Mouse (Mus musculus): ENCODE data around the gene Ushbp1. TPM values are rescaled to one million over a fixed set of nuclear protein-coding genes. Genes with fewer than 3 reads are reported as not detected.

Gene Ushbp1
- total and polyA plus RNA-seq, 3 experiments: not detected

GRCm38 (mm10) chr8:71368366-71368765 lies 27.2 kb downstream of the Ushbp1 start:
- H3K4me1 ChIP-seq (ENCODE audit: control insufficient read depth in 1 of 2, insufficient read depth in 2 of 2): peaks cover 18 to 45% of the 10 kb centered on the region in 2 experiments
- H3K27me3 ChIP-seq (replicated peaks): no peaks in the 10 kb centered on the region
- no peak overlapping the region for H3K4me3 ChIP-seq (replicated peaks in 1 of 3; ENCODE audit: low read depth in 2 of 3, low read length in 2 of 3, poor library complexity in 1 of 3)
- no peaks in the 10 kb centered on the region for H3K79me2 ChIP-seq (replicated peaks; ENCODE audit: control insufficient read depth, extremely low read depth, insufficient read depth, poor library complexity, severe bottlenecking)
- peak overlapping the region; percentile 53 for H3K4me2 ChIP-seq (ENCODE audit: insufficient read depth, low read depth, poor library complexity, severe bottlenecking)
- dilution Hi-C loops (cut with MboI; ENCODE audit: extremely low pct_ligation_motif_present, extremely low pct_unique_long_range_greater_than_20kb, low sequenced_read_pairs): no loop called here
- peaks cover 11 to 32% of the 10 kb centered on the region in 2 experiments for H3K36me3 ChIP-seq (replicated peaks in 1 of 2; ENCODE audit: control insufficient read depth in 1 of 2, insufficient read depth in 1 of 2, low read length in 1 of 2)
- in situ Hi-C loops (cut with MboI; ENCODE audit: low pct_ligation_motif_present, low pct_unique_long_range_greater_than_20kb, low sequenced_read_pairs): no loop called here
- no peak overlapping the region for H3K9ac ChIP-seq (ENCODE audit: insufficient read depth, low read depth)
- DNase-seq (ENCODE audit: extremely low read depth): no peak
- no peaks in the 10 kb centered on the region for H3K9me3 ChIP-seq (replicated peaks; ENCODE audit: low read length)
- H3K27ac ChIP-seq (ENCODE audit: insufficient read depth, low read depth): no peak overlapping the region
- TF ChIP-seq ETS1 (conservative IDR thresholded peaks at IDR 0.05; ENCODE audit: low read depth, low read length): no peak
- no peak for TF ChIP-seq TBP (conservative IDR thresholded peaks at IDR 0.05; ENCODE audit: low read depth, low read length)
- TF ChIP-seq CHD2 (IDR thresholded peaks at IDR 0.05; ENCODE audit: low read length): no peak
- TF ChIP-seq ZKSCAN1 (IDR thresholded peaks at IDR 0.05; ENCODE audit: borderline replicate concordance, low read depth, low read length): no peak
- no peak for TF ChIP-seq JUND (conservative IDR thresholded peaks at IDR 0.05; ENCODE audit: low read depth, low read length)
- no peak for TF ChIP-seq MAFK (IDR thresholded peaks at IDR 0.05; ENCODE audit: insufficient replicate concordance, low read length)
- no peak for TF ChIP-seq CHD1 (IDR thresholded peaks at IDR 0.05; ENCODE audit: low read depth, low read length)
- no peak for TF ChIP-seq GABPA (IDR thresholded peaks at IDR 0.05; ENCODE audit: insufficient replicate concordance, low read depth, low read length)
- TF ChIP-seq RAD21 (IDR thresholded peaks at IDR 0.05; ENCODE audit: low read depth, low read length): no peak
- no peak for TF ChIP-seq IRF4 (IDR thresholded peaks at IDR 0.05; ENCODE audit: low read depth, low read length)
- TF ChIP-seq MAZ (IDR thresholded peaks at IDR 0.05; ENCODE audit: low read depth, low read length): no peak
- no peak for TF ChIP-seq ELF1 (IDR thresholded peaks at IDR 0.05; ENCODE audit: low read depth, low read length)
- no peak for TF ChIP-seq SMC3 (IDR thresholded peaks at IDR 0.05; ENCODE audit: low read depth, low read length)
- TF ChIP-seq MXI1 (IDR thresholded peaks at IDR 0.05; ENCODE audit: low read depth, low read length): no peak
- TF ChIP-seq SIN3A (IDR thresholded peaks at IDR 0.05; ENCODE audit: low read length): no peak
- TF ChIP-seq MEF2A (IDR thresholded peaks at IDR 0.05; ENCODE audit: borderline replicate concordance, low read depth, low read length): no peak
- TF ChIP-seq MYC (IDR thresholded peaks at IDR 0.05; ENCODE audit: low read depth, low read length): no peak
- no peak for TF ChIP-seq USF1 (IDR thresholded peaks at IDR 0.05; ENCODE audit: low read depth, low read length)

- no peaks in the 10 kb centered on the region for H3K9me3 ChIP-seq (replicated peaks; ENCODE audit: low read length)
- H3K27ac ChIP-seq (ENCODE audit: insufficient read depth, low read depth): peak overlapping the region; percentile 87
- TF ChIP-seq ZC3H11A (IDR thresholded peaks at IDR 0.05; ENCODE audit: low read depth, low read length) (no peak), ETS1 (conservative IDR thresholded peaks at IDR 0.05; ENCODE audit: low read depth, low read length) (no peak), POLR2AphosphoS2 (IDR thresholded peaks at IDR 0.05; ENCODE audit: low read depth, low read length) (no peak), BHLHE40 (IDR thresholded peaks at IDR 0.05; ENCODE audit: low read depth, low read length) (no peak), JUND (conservative IDR thresholded peaks at IDR 0.05; ENCODE audit: low read depth, low read length) (no peak), KAT2A (IDR thresholded peaks at IDR 0.05; ENCODE audit: insufficient replicate concordance, low read length) (no peak), ZMIZ1 (IDR thresholded peaks at IDR 0.05; ENCODE audit: low read depth, low read length) (no peak), MAX (IDR thresholded peaks at IDR 0.05; ENCODE audit: low read length) (no peak), CHD2 (IDR thresholded peaks at IDR 0.05; ENCODE audit: low read length) (no peak), MXI1 (IDR thresholded peaks at IDR 0.05; ENCODE audit: low read depth, low read length) (no peak), EP300 (IDR thresholded peaks at IDR 0.05; ENCODE audit: low read length) (no peak), GABPA (IDR thresholded peaks at IDR 0.05; ENCODE audit: insufficient replicate concordance, low read depth, low read length) (no peak), MYC (IDR thresholded peaks at IDR 0.05; ENCODE audit: low read depth, low read length) (no peak), ZKSCAN1 (IDR thresholded peaks at IDR 0.05; ENCODE audit: borderline replicate concordance, low read depth, low read length) (no peak), USF2 (conservative IDR thresholded peaks at IDR 0.05; ENCODE audit: low read depth, low read length) (no peak), RCOR1 (conservative IDR thresholded peaks at IDR 0.05; ENCODE audit: low read depth, low read length) (no peak), SMC3 (IDR thresholded peaks at IDR 0.05; ENCODE audit: low read depth, low read length) (no peak), POLR2A (IDR thresholded peaks at IDR 0.05; ENCODE audit: low read depth, low read length) (no peak)
- no peaks in the 10 kb centered on the region for H3K79me2 ChIP-seq (replicated peaks; ENCODE audit: control insufficient read depth, extremely low read depth, insufficient read depth, poor library complexity, severe bottlenecking)
- in situ Hi-C loops (cut with MboI; ENCODE audit: low pct_ligation_motif_present, low pct_unique_long_range_greater_than_20kb, low sequenced_read_pairs): no loop called here
- H3K4me2 ChIP-seq (ENCODE audit: insufficient read depth, low read depth, poor library complexity, severe bottlenecking): peak overlapping the region; percentile 53
- peaks cover 18 to 41% of the 10 kb centered on the region in 2 experiments for H3K4me1 ChIP-seq (ENCODE audit: control insufficient read depth in 1 of 2, insufficient read depth in 2 of 2)
- peaks cover 11 to 28% of the 10 kb centered on the region in 2 experiments for H3K36me3 ChIP-seq (replicated peaks in 1 of 2; ENCODE audit: control insufficient read depth in 1 of 2, insufficient read depth in 1 of 2, low read length in 1 of 2)
- H3K27me3 ChIP-seq (replicated peaks): no peaks in the 10 kb centered on the region
- H3K9ac ChIP-seq (ENCODE audit: insufficient read depth, low read depth): peak overlapping the region; percentile 79
- DNase-seq (ENCODE audit: extremely low read depth): no peak
- H3K4me3 ChIP-seq (replicated peaks in 1 of 3; ENCODE audit: low read depth in 2 of 3, low read length in 2 of 3, poor library complexity in 1 of 3): peak overlapping the region; percentile 69 to 79 (median 74)
- dilution Hi-C loops (cut with MboI; ENCODE audit: extremely low pct_ligation_motif_present, extremely low pct_unique_long_range_greater_than_20kb, low sequenced_read_pairs): no loop called here
These were observed 27.9 kb downstream of the Ushbp1 start for GRCm38 (mm10) chr8:71367529-71368176.

Data from CH12.LX (cell line).